Mouse (Mus musculus) heart, embryonic 11.5 days (tissue): ENCODE data around the gene Camk1d. TPM values are rescaled to one million over a fixed set of nuclear protein-coding genes. Genes with fewer than 3 reads are reported as not detected.
"Not testable (repeated sequence)": the region's sequence is repeated elsewhere in the genome, so short reads cannot be mapped to it uniquely, and the experiment has no call there.

Source experiments
- ATAC-seq: fragments of 200-750 bp; cut with Nextera tagmentation; replicated peaks from 2 replicates; pipeline ENCODE4 v1.8.0; 2017; ENCODE audit warnings: moderate library complexity; ENCODE audit not compliant: insufficient number of reproducible peaks, low FRiP score, low TSS enrichment
- H3K27ac ChIP-seq: fragments of 300-500 bp; sonication (generic); 2 replicates; pipeline ENCODE4 v1.5.1; 2014; ENCODE audit warnings: mild to moderate bottlenecking, low read depth, low read length
- H3K27me3 ChIP-seq: fragments of 300-500 bp; sonication (generic); 2 replicates; pipeline ENCODE4 v1.6.1; 2014; ENCODE audit warnings: mild to moderate bottlenecking, low read length, mixed read lengths; ENCODE audit not compliant: control insufficient read depth, insufficient read depth
- H3K36me3 ChIP-seq: fragments of 300-500 bp; sonication (generic); 2 replicates; pipeline ENCODE4 v1.6.1; 2014; ENCODE audit warnings: mild to moderate bottlenecking, low read length, moderate library complexity, mixed read lengths; ENCODE audit not compliant: control insufficient read depth, insufficient read depth
- H3K4me1 ChIP-seq: fragments of 300-500 bp; sonication (generic); 2 replicates; pipeline ENCODE4 v1.6.1; 2014; ENCODE audit warnings: low read length; ENCODE audit not compliant: control insufficient read depth, insufficient read depth
- H3K4me2 ChIP-seq: fragments of 300-500 bp; sonication (generic); 2 replicates; pipeline ENCODE4 v1.6.1; 2014; ENCODE audit warnings: mild to moderate bottlenecking, moderate library complexity
- H3K4me3 ChIP-seq: fragments of 300-500 bp; sonication (generic); 2 replicates; pipeline ENCODE4 v1.5.1; 2014; ENCODE audit warnings: low read depth, low read length
- H3K9ac ChIP-seq: fragments of 300-500 bp; sonication (generic); 2 replicates; pipeline ENCODE4 v1.6.1; 2014; ENCODE audit warnings: mild to moderate bottlenecking, low read depth, low read length, moderate library complexity
- H3K9me3 ChIP-seq: fragments of 300-500 bp; sonication (generic); replicated peaks from 2 replicates; pipeline ENCODE4 v1.6.1; 2016; ENCODE audit warnings: low read length; ENCODE audit not compliant: control insufficient read depth
- WGBS: fragments of 180-500 bp; shearing (Covaris S2); extraction: QIAGEN DNeasy Blood & Tissue Kit; methylation state at CpG from one replicate; pipeline ENCODE4 v1.1.7; 2014; ENCODE audit not compliant: insufficient replicate concordance; 5-methylcytosine and 5-hydroxymethylcytosine counted together
- polyA plus RNA-seq: library from polyadenylated mRNA; unstranded; fragments of >200 nt; fragmentation: Nextera tagmentation; extraction: Ambion mirVana; gene quantifications from 2 replicates; pipeline ENCODE4 v1.2.1, GENCODE M21; 2014

Camk1d gene
- polyA plus RNA-seq, 1 experiment from 2014 or later: 2.9 TPM

GRCm38 (mm10) chr2:5392921-5393320 is 321.4 kb downstream of the Camk1d start:
- Histone ChIP-seq H3K36me3 (no peaks in the 10 kb centered on the region), H3K4me3 (no peak overlapping the region), H3K9me3 (no peaks in the 10 kb centered on the region), H3K4me1 (no peaks in the 10 kb centered on the region), H3K9ac (no peak overlapping the region), H3K4me2 (no peak overlapping the region), H3K27ac (no peak overlapping the region), H3K27me3 (no peaks in the 10 kb centered on the region)
- no peak for ATAC-seq

GRCm38 (mm10) chr2:5392470-5392869 is 321.8 kb downstream of the Camk1d start:
- no peaks in the 10 kb centered on the region for H3K4me1 ChIP-seq
- H3K4me3 ChIP-seq: no peak overlapping the region
- no peaks in the 10 kb centered on the region for H3K27me3 ChIP-seq
- no peak for ATAC-seq
- no peak overlapping the region for H3K9ac ChIP-seq
- no peak overlapping the region for H3K4me2 ChIP-seq
- H3K27ac ChIP-seq: no peak overlapping the region
- no peaks in the 10 kb centered on the region for H3K9me3 ChIP-seq
- 82% methylated on average over 4 of the region's 4 CpGs for WGBS
- H3K36me3 ChIP-seq: no peaks in the 10 kb centered on the region

GRCm38 (mm10) chr2:5388381-5388780 is 325.9 kb downstream of the Camk1d start:
- H3K9me3 ChIP-seq: no peaks in the 10 kb centered on the region
- WGBS: 89% methylated on average over 7 of the region's 7 CpGs
- no peak for ATAC-seq
- no peak overlapping the region for H3K4me3 ChIP-seq
- no peak overlapping the region for H3K27ac ChIP-seq
- no peaks in the 10 kb centered on the region for H3K4me1 ChIP-seq
- H3K27me3 ChIP-seq: no peaks in the 10 kb centered on the region
- H3K4me2 ChIP-seq: no peak overlapping the region
- no peaks in the 10 kb centered on the region for H3K36me3 ChIP-seq
- H3K9ac ChIP-seq: no peak overlapping the region

- Histone ChIP-seq H3K4me3 (no peak overlapping the region), H3K9me3 (no peaks in the 10 kb centered on the region), H3K4me2 (no peak overlapping the region), H3K27ac (no peak overlapping the region), H3K4me1 (no peaks in the 10 kb centered on the region; the same call in 1 of the 2 replicates), H3K27me3 (no peaks in the 10 kb centered on the region), H3K36me3 (no peaks in the 10 kb centered on the region), H3K9ac (no peak overlapping the region)
- 44% methylated on average over 12 of the region's 12 CpGs for WGBS
- ATAC-seq: no peak
Observed at GRCm38 (mm10) chr2:5381712-5382710, 332.3 kb downstream of the Camk1d start.

GRCm38 (mm10) chr2:5380973-5381372 is 333.3 kb downstream of the Camk1d start:
- H3K36me3 ChIP-seq: no peaks in the 10 kb centered on the region
- no peak overlapping the region for H3K4me2 ChIP-seq
- H3K4me3 ChIP-seq: no peak overlapping the region
- no peak overlapping the region for H3K9ac ChIP-seq
- no peak for ATAC-seq
- H3K9me3 ChIP-seq: no peaks in the 10 kb centered on the region
- H3K4me1 ChIP-seq: no peaks in the 10 kb centered on the region; the same call in 1 of the 2 replicates
- WGBS: 69% methylated on average over 7 of the region's 7 CpGs
- no peaks in the 10 kb centered on the region for H3K27me3 ChIP-seq
- H3K27ac ChIP-seq: no peak overlapping the region

GRCm38 (mm10) chr2:5378922-5379321 is 335.4 kb downstream of the Camk1d start:
- H3K36me3 ChIP-seq, H3K4me2 ChIP-seq, H3K27ac ChIP-seq, H3K9me3 ChIP-seq, H3K27me3 ChIP-seq, H3K9ac ChIP-seq, ATAC-seq, H3K4me1 ChIP-seq, H3K4me3 ChIP-seq: not testable (repeated sequence)
- 62% methylated on average over 18 of the region's 18 CpGs for WGBS

GRCm38 (mm10) chr2:5378066-5378672 is 336.1 kb downstream of the Camk1d start:
- Histone ChIP-seq H3K36me3 (no peaks in the 10 kb centered on the region), H3K9ac (no peak overlapping the region), H3K9me3 (no peaks in the 10 kb centered on the region), H3K4me3 (no peak overlapping the region), H3K27me3 (no peaks in the 10 kb centered on the region), H3K27ac (no peak overlapping the region), H3K4me1 (no peaks in the 10 kb centered on the region; the same call in 1 of the 2 replicates), H3K4me2 (no peak overlapping the region)
- 77% methylated on average over 6 of the region's 6 CpGs for WGBS
- no peak for ATAC-seq

- no peaks in the 10 kb centered on the region for H3K27me3 ChIP-seq
- WGBS: 60% methylated on average over 6 of the region's 6 CpGs
- no peak for ATAC-seq
- H3K9ac ChIP-seq: no peak overlapping the region
- no peaks in the 10 kb centered on the region for H3K4me1 ChIP-seq
- H3K27ac ChIP-seq: no peak overlapping the region
- no peaks in the 10 kb centered on the region for H3K36me3 ChIP-seq
- no peak overlapping the region for H3K4me3 ChIP-seq
- no peak overlapping the region for H3K4me2 ChIP-seq
- no peaks in the 10 kb centered on the region for H3K9me3 ChIP-seq
Observed at GRCm38 (mm10) chr2:5372886-5373429, 341.4 kb downstream of the Camk1d start.
